Mouse (Mus musculus) CH12.LX (cell line): ENCODE data around the gene Mcm5. TPM values are rescaled to one million over a fixed set of nuclear protein-coding genes. Genes with fewer than 3 reads are reported as not detected.

Experiments
- DNase-seq: peaks from one replicate; pipeline ENCODE4 v3.0.0-alpha.2; 2013; ENCODE audit errors: extremely low read depth
- H3K27ac ChIP-seq: 2 replicates; pipeline ENCODE4 v1.5.1; 2012; ENCODE audit warnings: low read depth, mild to moderate bottlenecking, control low read depth, moderate library complexity; ENCODE audit not compliant: insufficient read depth
- H3K27me3 ChIP-seq: replicated peaks from 2 replicates; pipeline ENCODE3; 2012; ENCODE audit warnings: inconsistent platforms
- H3K36me3 ChIP-seq, 2 experiments: replicated peaks in 1 of 2; 2 replicates each; pipeline versions ENCODE3 to v1.6.1; 2012; ENCODE audit warnings: inconsistent platforms in 1 of 2, low read length in 1 of 2, mild to moderate bottlenecking in 1 of 2, mixed read lengths in 1 of 2, moderate library complexity in 1 of 2; ENCODE audit not compliant: control insufficient read depth in 1 of 2, insufficient read depth in 1 of 2
- H3K4me1 ChIP-seq, 2 experiments: 2 replicates each; pipeline ENCODE4 v1.6.1; 2012; ENCODE audit warnings: inconsistent platforms in 1 of 2, moderate library complexity in 1 of 2; ENCODE audit not compliant: insufficient read depth in 2 of 2, control insufficient read depth in 1 of 2
- H3K4me2 ChIP-seq: 2 replicates; pipeline ENCODE4 v1.6.1; 2012; ENCODE audit warnings: low read depth, mild to moderate bottlenecking, control low read depth; ENCODE audit not compliant: poor library complexity, insufficient read depth, severe bottlenecking
- H3K4me3 ChIP-seq, 3 experiments: fragments of 150-350 bp in 1 of 3; sonication (generic) in 1 of 3; replicated peaks in 1 of 3; 2 replicates each; pipeline versions ENCODE3 to v1.5.1; 2011 to 2012; ENCODE audit warnings: low read depth in 2 of 3, low read length in 2 of 3, mild to moderate bottlenecking in 2 of 3, moderate library complexity in 2 of 3, control low read depth in 1 of 3, improper control_type of control experiment in 1 of 3, inconsistent platforms in 1 of 3, mixed read lengths in 1 of 3; ENCODE audit not compliant: poor library complexity in 1 of 3
- H3K79me2 ChIP-seq: replicated peaks from 2 replicates; pipeline ENCODE4 v1.6.1; 2012; ENCODE audit warnings: mild to moderate bottlenecking, moderate library complexity; ENCODE audit not compliant: control insufficient read depth, poor library complexity, insufficient read depth, severe bottlenecking; ENCODE audit errors: extremely low read depth
- H3K9ac ChIP-seq: 2 replicates; pipeline ENCODE4 v1.6.1; 2012; ENCODE audit warnings: low read depth, mild to moderate bottlenecking, control low read depth, moderate library complexity; ENCODE audit not compliant: insufficient read depth
- H3K9me3 ChIP-seq: replicated peaks from 2 replicates; pipeline ENCODE3; 2012; ENCODE audit warnings: low read length, inconsistent platforms, mixed read lengths
- BHLHE40 ChIP-seq: IDR thresholded peaks from 2 replicates; pipeline ENCODE4 v1.6.1; 2011; ENCODE audit warnings: mild to moderate bottlenecking, low read depth, low read length, improper control_type of control experiment
- CHD1 ChIP-seq: IDR thresholded peaks from 2 replicates; pipeline ENCODE4 v1.6.1; 2012; ENCODE audit warnings: low read depth, low read length, improper control_type of control experiment, inconsistent platforms
- CHD2 ChIP-seq: IDR thresholded peaks from 2 replicates; pipeline ENCODE4 v1.6.1; 2011; ENCODE audit warnings: low read length, improper control_type of control experiment
- E2F4 ChIP-seq: IDR thresholded peaks from 2 replicates; pipeline ENCODE4 v1.6.1; 2011; ENCODE audit warnings: low read depth, low read length, improper control_type of control experiment; ENCODE audit not compliant: insufficient replicate concordance
- ELF1 ChIP-seq: IDR thresholded peaks from 2 replicates; pipeline ENCODE4 v1.6.1; 2014; ENCODE audit warnings: low read depth, mild to moderate bottlenecking, inconsistent platforms, low read length, improper control_type of control experiment
- EP300 ChIP-seq: IDR thresholded peaks from 2 replicates; pipeline ENCODE4 v1.6.1; 2011; ENCODE audit warnings: low read length, improper control_type of control experiment
- ETS1 ChIP-seq: conservative IDR thresholded peaks from 2 replicates; pipeline ENCODE4 v1.6.1; 2012; ENCODE audit warnings: low read depth, mild to moderate bottlenecking, inconsistent platforms, low read length, improper control_type of control experiment, moderate library complexity
- GABPA ChIP-seq: IDR thresholded peaks from 2 replicates; pipeline ENCODE4 v1.6.1; 2012; ENCODE audit warnings: low read depth, low read length, improper control_type of control experiment, inconsistent platforms; ENCODE audit not compliant: insufficient replicate concordance
- HCFC1 ChIP-seq: IDR thresholded peaks from 2 replicates; pipeline ENCODE4 v1.6.1; 2012; ENCODE audit warnings: low read depth, mild to moderate bottlenecking, inconsistent platforms, low read length, improper control_type of control experiment
- IRF4 ChIP-seq: IDR thresholded peaks from 2 replicates; pipeline ENCODE4 v1.6.1; 2014; ENCODE audit warnings: low read depth, mild to moderate bottlenecking, inconsistent platforms, low read length, improper control_type of control experiment
- JUN ChIP-seq: IDR thresholded peaks from 2 replicates; pipeline ENCODE4 v1.6.1; 2011; ENCODE audit warnings: low read depth, mild to moderate bottlenecking, low read length, improper control_type of control experiment, moderate library complexity; ENCODE audit not compliant: insufficient read depth
- KAT2A ChIP-seq: IDR thresholded peaks from 2 replicates; pipeline ENCODE4 v1.6.1; 2012; ENCODE audit warnings: low read length, improper control_type of control experiment, inconsistent platforms; ENCODE audit not compliant: insufficient replicate concordance
- MAFK ChIP-seq: IDR thresholded peaks from 2 replicates; pipeline ENCODE4 v1.6.1; 2011; ENCODE audit warnings: low read length, improper control_type of control experiment; ENCODE audit not compliant: insufficient replicate concordance
- MAX ChIP-seq: IDR thresholded peaks from 2 replicates; pipeline ENCODE4 v1.6.1; 2011; ENCODE audit warnings: low read length, improper control_type of control experiment
- MAZ ChIP-seq: IDR thresholded peaks from 2 replicates; pipeline ENCODE4 v1.6.1; 2012; ENCODE audit warnings: low read depth, mild to moderate bottlenecking, inconsistent platforms, low read length, improper control_type of control experiment, moderate library complexity
- MEF2A ChIP-seq: IDR thresholded peaks from 2 replicates; pipeline ENCODE4 v1.6.1; 2014; ENCODE audit warnings: low read depth, mild to moderate bottlenecking, inconsistent platforms, low read length, improper control_type of control experiment, borderline replicate concordance
- MXI1 ChIP-seq: IDR thresholded peaks from 2 replicates; pipeline ENCODE4 v1.6.1; 2011; ENCODE audit warnings: mild to moderate bottlenecking, low read depth, low read length, improper control_type of control experiment
- NELFE ChIP-seq: IDR thresholded peaks from 2 replicates; pipeline ENCODE4 v1.6.1; 2011; ENCODE audit warnings: low read depth, low read length, improper control_type of control experiment
- NRF1 ChIP-seq: IDR thresholded peaks from 2 replicates; pipeline ENCODE4 v1.6.1; 2014; ENCODE audit warnings: low read depth, mild to moderate bottlenecking, inconsistent platforms, low read length, improper control_type of control experiment, moderate library complexity
- POLR2A ChIP-seq: IDR thresholded peaks from 2 replicates; pipeline ENCODE4 v1.6.1; 2011; ENCODE audit warnings: low read depth, mild to moderate bottlenecking, improper control_type of control experiment, low read length
- POLR2AphosphoS2 ChIP-seq: IDR thresholded peaks from 2 replicates; pipeline ENCODE4 v1.6.1; 2011; ENCODE audit warnings: low read depth, low read length, improper control_type of control experiment
- RAD21 ChIP-seq: IDR thresholded peaks from 2 replicates; pipeline ENCODE4 v1.6.1; 2011; ENCODE audit warnings: low read depth, mild to moderate bottlenecking, low read length, improper control_type of control experiment, moderate library complexity
- RCOR1 ChIP-seq: conservative IDR thresholded peaks from 2 replicates; pipeline ENCODE4 v1.6.1; 2012; ENCODE audit warnings: low read depth, mild to moderate bottlenecking, inconsistent platforms, low read length, improper control_type of control experiment
- SIN3A ChIP-seq: IDR thresholded peaks from 2 replicates; pipeline ENCODE4 v1.6.1; 2012; ENCODE audit warnings: low read length, improper control_type of control experiment, inconsistent platforms
- TBP ChIP-seq: conservative IDR thresholded peaks from 2 replicates; pipeline ENCODE4 v1.6.1; 2011; ENCODE audit warnings: low read depth, low read length, improper control_type of control experiment
- TCF12 ChIP-seq: IDR thresholded peaks from 2 replicates; pipeline ENCODE4 v1.6.1; 2014; ENCODE audit warnings: low read depth, mild to moderate bottlenecking, inconsistent platforms, low read length, improper control_type of control experiment
- UBTF ChIP-seq: IDR thresholded peaks from 2 replicates; pipeline ENCODE4 v1.6.1; 2012; ENCODE audit warnings: low read depth, mild to moderate bottlenecking, inconsistent platforms, low read length, improper control_type of control experiment, moderate library complexity
- USF1 ChIP-seq: IDR thresholded peaks from 2 replicates; pipeline ENCODE4 v1.6.1; 2014; ENCODE audit warnings: low read depth, mild to moderate bottlenecking, inconsistent platforms, low read length, improper control_type of control experiment
- USF2 ChIP-seq: conservative IDR thresholded peaks from 2 replicates; pipeline ENCODE4 v1.6.1; 2011; ENCODE audit warnings: low read depth, low read length, improper control_type of control experiment
- ZC3H11A ChIP-seq: IDR thresholded peaks from 2 replicates; pipeline ENCODE4 v1.6.1; 2012; ENCODE audit warnings: low read depth, mild to moderate bottlenecking, inconsistent platforms, low read length, improper control_type of control experiment
- ZKSCAN1 ChIP-seq: IDR thresholded peaks from 2 replicates; pipeline ENCODE4 v1.6.1; 2012; ENCODE audit warnings: low read depth, inconsistent platforms, low read length, improper control_type of control experiment, borderline replicate concordance
- ZMIZ1 ChIP-seq: IDR thresholded peaks from 2 replicates; pipeline ENCODE4 v1.6.1; 2012; ENCODE audit warnings: low read depth, mild to moderate bottlenecking, inconsistent platforms, low read length, improper control_type of control experiment
- ZNF384 ChIP-seq: IDR thresholded peaks from 2 replicates; pipeline ENCODE4 v1.6.1; 2012; ENCODE audit warnings: low read depth, low read length, improper control_type of control experiment, inconsistent platforms
- dilution Hi-C: fragments of 300-500 bp; cut with MboI; formaldehyde crosslinking; loops from 2 replicates; pipeline ENCODE4 v1.14.3; 2020; ENCODE audit warnings: low sequenced_read_pairs; ENCODE audit not compliant: extremely low pct_unique_long_range_greater_than_20kb, extremely low pct_ligation_motif_present
- in situ Hi-C: fragments of 300-500 bp; cut with MboI; formaldehyde crosslinking; loops from 3 replicates; pipeline ENCODE4 v1.14.3; 2019; ENCODE audit warnings: low sequenced_read_pairs, low pct_ligation_motif_present, low pct_unique_long_range_greater_than_20kb, mixed read lengths
- polyA plus RNA-seq: library from polyadenylated mRNA; unstranded; fragments of >175 nt; gene quantifications from 2 replicates; pipeline ENCODE4 v1.2.1, GENCODE M21; 2012; ENCODE audit warnings: low read depth; ENCODE audit not compliant: insufficient read length
- total RNA-seq, 2 experiments: library from RNA; depleted of rRNA; stranded (reverse); fragments of 300-350 nt in 1 of 2; fragments of >200 nt in 1 of 2; gene quantifications; 2 replicates each; pipeline ENCODE4 v1.2.3; 2012 to 2014

The Mcm5 gene
- total and polyA plus RNA-seq, 3 experiments, result 259 to 332 (median 282) TPM

DNA sequence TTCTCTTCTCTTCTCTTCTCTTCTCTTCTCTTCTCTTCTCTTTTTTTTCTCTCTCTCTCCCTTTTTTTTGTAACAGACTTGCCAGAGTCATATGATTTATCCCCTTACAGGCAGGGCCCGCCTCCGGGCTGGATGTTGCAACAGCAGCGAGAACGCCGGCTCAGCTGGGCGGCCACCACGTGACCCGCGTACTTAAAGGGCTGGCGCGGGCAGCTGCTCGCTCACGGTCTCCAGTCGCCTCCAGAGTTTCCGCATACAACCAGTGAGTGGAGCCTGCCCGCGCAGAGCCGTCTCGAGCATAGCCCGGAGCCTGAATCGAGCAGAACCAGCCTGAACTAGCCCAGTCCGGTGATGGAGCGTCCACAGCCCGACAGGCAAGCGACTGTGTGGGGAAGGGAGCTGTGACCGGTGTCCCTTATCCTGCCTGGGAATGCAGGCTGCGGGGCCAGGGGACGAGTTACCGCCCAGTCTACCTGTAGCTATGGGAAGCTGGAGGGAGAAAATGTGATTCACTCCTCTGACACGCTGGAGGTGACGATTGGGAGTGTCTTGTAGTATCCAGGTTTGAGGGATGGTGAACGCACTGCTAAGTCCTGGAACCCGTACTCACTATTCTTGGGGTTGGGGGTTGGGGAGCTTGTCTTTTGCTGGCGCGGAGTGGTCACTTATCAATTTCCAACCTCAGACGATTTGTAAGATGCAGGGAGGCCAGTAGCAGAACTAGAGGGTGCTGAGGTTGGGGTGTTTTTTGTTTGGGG is 15.8 kb upstream of the Mcm5 start, which contains the start of gene Hmox1:
Gene Hmox1 (plus strand): TSS at position 223 of the 758 bp plus-strand sequence.
- Histone ChIP-seq H3K9ac (peak within 1 kb of the TSS; percentile 91), H3K27ac (peak within 1 kb of the TSS; percentile 44), H3K4me3 (peak within 1 kb of the TSS; percentile 82 to 97 (median 97)), H3K27me3 (no peaks in the 10 kb centered on the region), H3K4me2 (peak within 1 kb of the TSS; percentile 69), H3K4me1 (peaks cover 17 to 63% of the 10 kb centered on the region in 2 experiments), H3K9me3 (no peaks in the 10 kb centered on the region), H3K36me3 (peaks cover 32 to 36% of the 10 kb centered on the region in 2 experiments), H3K79me2 (peaks cover 23% of the 10 kb centered on the region)
- in situ Hi-C loops (no loop called here), dilution Hi-C loops (no loop called here)
- TF ChIP-seq SIN3A, result peak; percentile 98
- peak; percentile 87 for TF ChIP-seq ZMIZ1
- no peak for TF ChIP-seq KAT2A
- TF ChIP-seq E2F4, result no peak
- TF ChIP-seq POLR2AphosphoS2, result peak; percentile 77; the same call in 1 of the 2 replicates
- no peak for TF ChIP-seq RCOR1
- peak; percentile 94 for TF ChIP-seq BHLHE40
- no peak for TF ChIP-seq RAD21
- TF ChIP-seq ELF1, result peak; percentile 67; the same call in 1 of the 2 replicates
- peak; percentile 96 for TF ChIP-seq TBP
- TF ChIP-seq MXI1, result peak; percentile 95
- TF ChIP-seq ZKSCAN1, result no peak
- peak; percentile 53 for TF ChIP-seq NRF1
- no peak; the same call in 1 of the 2 replicates for TF ChIP-seq CHD2
- peak; percentile 52 for TF ChIP-seq HCFC1
- no peak for TF ChIP-seq MAFK
- TF ChIP-seq MAZ, result no peak
- no peak for TF ChIP-seq CHD1
- TF ChIP-seq NELFE, result peak; percentile 90
- peak; percentile 93 for TF ChIP-seq USF2
- TF ChIP-seq EP300, result no peak
- TF ChIP-seq USF1, result peak; percentile 96
- no peak for TF ChIP-seq UBTF
- TF ChIP-seq MAX, result peak; percentile 97
- TF ChIP-seq IRF4, result 0 out of 2 replicates have a peak, but pooled peaks have one; percentile 19
- TF ChIP-seq MEF2A, result no peak
- peak; percentile 85 for TF ChIP-seq ZNF384
- TF ChIP-seq TCF12, result peak; percentile 91
- TF ChIP-seq POLR2A, result peak; percentile 96
- no peak for TF ChIP-seq JUN
- peak; percentile 96 for TF ChIP-seq ETS1
- TF ChIP-seq ZC3H11A, result no peak
- no peak for TF ChIP-seq GABPA
- DNase-seq, result peak; percentile 88
